Mouse (Mus musculus): ENCODE measurements around the gene Rab8b.
"Not testable (repeated sequence)": the region's sequence is repeated elsewhere in the genome, so short reads cannot be mapped to it uniquely, and the experiment has no call there.

The Rab8b gene

DNA sequence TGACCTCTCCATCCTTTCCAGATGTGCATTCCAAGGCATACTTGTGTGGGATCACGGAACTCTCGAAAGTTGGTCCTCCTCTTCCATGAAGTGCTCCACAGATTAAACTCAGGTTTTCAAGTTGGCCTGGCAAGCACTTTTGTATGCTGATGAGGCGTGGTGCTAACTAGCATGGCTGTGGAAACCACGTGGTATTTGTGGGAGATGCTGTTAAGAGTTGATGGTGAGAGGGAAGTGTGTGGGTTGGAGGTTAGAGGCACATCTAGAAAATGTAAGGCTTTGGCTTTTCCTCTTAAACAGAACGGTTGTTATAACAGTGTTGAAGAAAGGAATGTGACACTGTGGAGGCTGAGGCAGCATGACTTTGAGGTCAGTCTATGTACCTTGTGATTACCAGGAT is 98.5 kb downstream of the Rab8b start:
- Histone ChIP-seq H3K36me3 (ENCODE audit: control insufficient read depth, insufficient read depth, low read length, poor library complexity, severe bottlenecking) (no peaks in the 10 kb centered on the region), H3K27me3 (ENCODE audit: control insufficient read depth, insufficient read depth, low read length, poor library complexity, severe bottlenecking) (no peaks in the 10 kb centered on the region)
- DNase-seq (ENCODE audit: low read depth, low spot score): no peak

- Histone ChIP-seq H3K27me3 (ENCODE audit: control insufficient read depth, insufficient read depth, low read length, poor library complexity, severe bottlenecking) (no peaks in the 10 kb centered on the region), H3K36me3 (ENCODE audit: control insufficient read depth, insufficient read depth, low read length, poor library complexity, severe bottlenecking) (no peaks in the 10 kb centered on the region)
- no peak for DNase-seq (ENCODE audit: low read depth, low spot score)
Measured at GRCm38 (mm10) chr9:66813392-66813791, 106.1 kb downstream of the Rab8b start.

- not testable (repeated sequence) for DNase-seq (ENCODE audit: low read depth, low spot score); H3K36me3 ChIP-seq (ENCODE audit: control insufficient read depth, insufficient read depth, low read length, poor library complexity, severe bottlenecking); H3K27me3 ChIP-seq (ENCODE audit: control insufficient read depth, insufficient read depth, low read length, poor library complexity, severe bottlenecking)
Measured at GRCm38 (mm10) chr9:66805951-66806350, 113.5 kb downstream of the Rab8b start.

DNA sequence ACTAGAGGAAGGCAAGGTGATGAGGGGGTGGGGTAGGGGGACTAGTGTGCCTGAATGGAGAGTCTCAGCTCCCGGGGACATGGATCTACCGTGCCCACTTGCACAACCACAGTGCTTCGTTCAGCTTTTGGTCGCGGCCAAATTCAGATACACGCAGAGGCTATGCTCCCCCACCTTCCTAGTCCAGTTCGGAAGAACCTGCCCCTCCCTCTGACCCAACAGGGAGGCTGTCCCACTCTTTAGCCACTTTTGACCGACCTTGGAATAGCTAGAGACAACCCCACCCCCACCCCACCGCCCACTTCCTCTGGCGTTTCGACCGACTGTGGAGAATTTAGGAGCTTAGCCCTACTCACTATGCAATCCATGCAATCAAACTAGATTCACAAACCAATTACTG is 117.5 kb downstream of the Rab8b start:
- DNase-seq (ENCODE audit: low read depth, low spot score): no peak
- Histone ChIP-seq H3K36me3 (ENCODE audit: control insufficient read depth, insufficient read depth, low read length, poor library complexity, severe bottlenecking) (no peaks in the 10 kb centered on the region), H3K27me3 (ENCODE audit: control insufficient read depth, insufficient read depth, low read length, poor library complexity, severe bottlenecking) (no peaks in the 10 kb centered on the region; the same call in 1 of the 2 replicates)

DNA sequence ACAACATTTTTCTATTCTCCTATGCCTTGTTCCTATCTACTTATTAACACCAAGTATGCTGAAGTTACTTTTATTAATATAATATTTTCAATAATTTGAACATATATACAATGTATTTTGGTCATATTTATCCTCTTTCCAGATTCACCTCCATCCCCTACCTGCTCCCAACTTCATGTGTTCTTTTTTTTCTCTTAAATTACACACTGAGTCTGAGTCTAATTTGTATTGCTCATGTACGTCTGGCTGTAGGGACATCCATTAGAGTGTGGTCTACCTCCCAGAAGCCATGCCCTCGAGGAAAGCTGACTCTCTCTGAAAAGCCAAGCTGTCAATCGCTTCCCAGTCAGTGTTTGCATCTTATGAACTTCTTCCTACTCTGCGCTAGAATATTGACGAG is 122.7 kb downstream of the Rab8b start, which contains the start of gene Gm10647:
Gene Gm10647 (plus strand): TSS at position 301 of the 400 bp plus-strand sequence.
- no peaks in the 10 kb centered on the region for H3K36me3 ChIP-seq (ENCODE audit: control insufficient read depth, insufficient read depth, low read length, poor library complexity, severe bottlenecking)
- DNase-seq (ENCODE audit: low read depth, low spot score): no peak
- no peaks in the 10 kb centered on the region for H3K27me3 ChIP-seq (ENCODE audit: control insufficient read depth, insufficient read depth, low read length, poor library complexity, severe bottlenecking)

- peak; percentile 93 for DNase-seq (ENCODE audit: low read depth, low spot score)
- H3K36me3 ChIP-seq (ENCODE audit: control insufficient read depth, insufficient read depth, low read length, poor library complexity, severe bottlenecking): no peaks in the 10 kb centered on the region
- H3K27me3 ChIP-seq (ENCODE audit: control insufficient read depth, insufficient read depth, low read length, poor library complexity, severe bottlenecking): no peaks in the 10 kb centered on the region
Measured at GRCm38 (mm10) chr9:66795464-66796324, 123.8 kb downstream of the Rab8b start, which contains the start of gene Aph1b. Aph1b (minus strand) TSS chr9:66795490.

DNA sequence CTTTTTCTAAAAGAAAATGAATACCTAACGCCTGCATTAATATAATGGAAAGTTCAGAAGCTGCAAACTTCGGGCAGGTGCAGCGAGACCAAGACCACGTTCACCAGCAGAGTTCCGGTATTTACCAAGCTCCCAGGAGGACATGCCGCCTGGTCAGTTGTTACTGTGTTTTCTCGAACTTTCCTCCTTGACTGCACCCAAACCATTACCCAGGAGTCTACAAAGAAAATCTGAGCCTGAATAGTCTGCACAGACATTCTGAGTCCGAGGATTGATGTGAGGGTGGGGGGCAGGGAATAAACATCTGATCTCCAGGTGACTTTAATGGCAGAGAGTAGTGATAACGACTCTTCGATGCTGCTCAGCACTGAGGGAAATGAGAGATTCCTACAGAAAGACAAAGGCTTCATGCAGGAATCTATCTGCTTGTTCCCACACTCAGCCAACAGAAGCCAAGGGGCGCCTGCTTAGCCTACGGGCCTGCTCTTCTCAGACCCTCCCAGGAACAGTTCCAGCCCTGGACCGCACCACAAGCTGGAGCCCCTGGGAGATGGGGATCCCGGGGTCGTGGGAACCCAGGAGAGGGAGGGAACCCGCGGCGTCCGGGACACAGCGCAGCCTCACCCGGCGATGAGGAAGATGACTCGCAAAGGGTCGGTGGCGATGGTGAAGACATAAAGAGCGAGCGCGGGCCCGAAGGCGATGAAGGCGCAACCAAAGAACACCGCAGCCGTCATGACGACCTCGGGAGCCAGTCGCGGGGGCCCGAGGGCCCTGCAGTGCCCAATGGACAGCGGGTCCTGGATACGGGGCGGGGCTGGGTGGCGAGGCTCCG is 124.6 kb downstream of the Rab8b start:
- Histone ChIP-seq H3K27me3 (ENCODE audit: control insufficient read depth, insufficient read depth, low read length, poor library complexity, severe bottlenecking) (no peaks in the 10 kb centered on the region), H3K36me3 (ENCODE audit: control insufficient read depth, insufficient read depth, low read length, poor library complexity, severe bottlenecking) (no peaks in the 10 kb centered on the region)
- DNase-seq (ENCODE audit: low read depth, low spot score): peak; percentile 17
